Mouse (Mus musculus) neural tube, embryonic 13.5 days (tissue): ENCODE measurements around the gene Gm11009. TPM values are rescaled to one million over a fixed set of nuclear protein-coding genes. Genes with fewer than 3 reads are reported as not detected.
"Not testable (repeated sequence)": the region's sequence is repeated elsewhere in the genome, so short reads cannot be mapped to it uniquely, and the experiment has no call there.

Experiments
- ATAC-seq: fragments of 200-750 bp; cut with Nextera tagmentation; 2 replicates; pipeline ENCODE4 v1.8.0; 2017; ENCODE audit warnings: low read depth, mild to moderate bottlenecking, moderate TSS enrichment, moderate library complexity
- H3K27ac ChIP-seq: fragments of 300-500 bp; sonication (generic); replicated peaks from 2 replicates; pipeline ENCODE4 v1.5.1; 2015; ENCODE audit warnings: moderate library complexity, mild to moderate bottlenecking, inconsistent platforms
- H3K27me3 ChIP-seq: fragments of 300-500 bp; sonication (generic); 2 replicates; pipeline ENCODE4 v1.6.1; 2015; ENCODE audit warnings: mild to moderate bottlenecking, inconsistent platforms
- H3K36me3 ChIP-seq: fragments of 300-500 bp; sonication (generic); 2 replicates; pipeline ENCODE4 v1.6.1; 2015; ENCODE audit warnings: mild to moderate bottlenecking, inconsistent platforms
- H3K4me1 ChIP-seq: fragments of 300-500 bp; sonication (generic); replicated peaks from 2 replicates; pipeline ENCODE4 v1.6.1; 2015; ENCODE audit warnings: inconsistent platforms
- H3K4me2 ChIP-seq: fragments of 300-500 bp; sonication (generic); 2 replicates; pipeline ENCODE4 v1.6.1; 2015; ENCODE audit warnings: inconsistent platforms, mild to moderate bottlenecking, moderate library complexity
- H3K4me3 ChIP-seq: fragments of 300-500 bp; sonication (generic); 2 replicates; pipeline ENCODE4 v1.5.1; 2015; ENCODE audit warnings: mild to moderate bottlenecking, inconsistent platforms
- H3K9ac ChIP-seq: fragments of 300-500 bp; sonication (generic); 2 replicates; pipeline ENCODE4 v1.6.1; 2015; ENCODE audit warnings: moderate library complexity, mild to moderate bottlenecking, inconsistent platforms
- H3K9me3 ChIP-seq: fragments of 300-500 bp; sonication (generic); 2 replicates; pipeline ENCODE4 v1.6.1; 2016; ENCODE audit warnings: inconsistent platforms
- WGBS: fragments of 180-500 bp; shearing (Covaris S2); methylation state at CpG from one replicate; pipeline ENCODE4 v1.1.7; 2015; 5-methylcytosine and 5-hydroxymethylcytosine counted together
- polyA plus RNA-seq: library from polyadenylated mRNA; unstranded; fragments of >200 nt; fragmentation: Nextera tagmentation; extraction: Ambion mirVana; gene quantifications from 2 replicates; pipeline ENCODE4 v1.2.1, GENCODE M21; 2015

The Gm11009 gene
- not detected in 2 replicates for polyA plus RNA-seq

DNA sequence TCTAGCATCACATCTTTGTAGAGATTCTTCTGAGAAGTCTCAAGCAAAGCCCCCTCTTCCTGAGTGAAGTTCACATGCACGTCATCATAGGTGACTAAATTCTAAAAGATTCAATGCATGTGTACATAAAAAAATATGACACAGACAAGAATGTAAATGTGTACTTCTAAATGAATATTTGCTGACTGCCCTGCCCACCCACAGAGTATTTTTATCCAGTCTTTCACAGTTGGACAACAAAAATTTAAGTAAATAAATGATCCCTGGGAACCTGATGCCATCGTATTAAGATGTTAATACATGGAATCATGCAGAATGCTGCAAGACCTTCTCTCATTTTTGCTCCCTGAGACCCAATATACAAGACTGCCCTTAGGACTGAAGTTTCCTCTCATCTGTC is at the start of gene Gm11009:
Gene Gm11009, minus strand, starts transcription at position 101 of the 400 bp plus-strand sequence.
- H3K4me1 ChIP-seq, ATAC-seq, H3K4me3 ChIP-seq, H3K27me3 ChIP-seq, H3K4me2 ChIP-seq, H3K9ac ChIP-seq, H3K9me3 ChIP-seq, H3K36me3 ChIP-seq, H3K27ac ChIP-seq: not testable (repeated sequence)
- no CpG with 5 or more reads among the region's 2 CpGs for WGBS

Other genes starting within 250 kb of the Gm11009 start
- 0.43 and 0.45 TPM in 2 replicates for gene Gm2004, start 169.7 kb downstream of the Gm11009 start, polyA plus RNA-seq
- 7.5 and 10.9 TPM in 2 replicates for gene 2210418O10Rik, start 92.9 kb downstream of the Gm11009 start, polyA plus RNA-seq
- 10.0 and 12.2 TPM in 2 replicates for gene Gm14435, start 104.1 kb upstream of the Gm11009 start, polyA plus RNA-seq
- 7.5 and 35.4 TPM in 2 replicates for gene Gm14434, start 167.3 kb upstream of the Gm11009 start, polyA plus RNA-seq
- gene Zfp967, start 201.6 kb upstream of the Gm11009 start, polyA plus RNA-seq, result not detected in 2 replicates